Mouse (Mus musculus) bone marrow, adult 2 months (tissue): ENCODE data around the gene Susd6.

Experiments
- CTCF ChIP-seq: fragments of 200-500 bp; IDR thresholded peaks from 2 replicates; pipeline ENCODE4 v1.5.1; 2011; ENCODE audit warnings: low read length, control low read depth; ENCODE audit not compliant: control insufficient read depth, insufficient read depth
- POLR2A ChIP-seq: fragments of 200-500 bp; IDR thresholded peaks from 2 replicates; pipeline ENCODE4 v1.6.1; 2011; ENCODE audit warnings: low read depth, mild to moderate bottlenecking, control low read depth, low read length, borderline replicate concordance; ENCODE audit not compliant: control insufficient read depth

- no peak for TF ChIP-seq POLR2A
- TF ChIP-seq CTCF, result no peak
Observed at GRCm38 (mm10) chr12:80803924-80804323, 13.6 kb downstream of the Susd6 start.
